Mouse (Mus musculus): ENCODE data around the gene Tfcp2.

- TF ChIP-seq CTCF (IDR thresholded peaks at IDR 0.05; ENCODE audit: extremely low read depth, insufficient read depth, low read length) = no peak
- no peak for TF ChIP-seq POLR2A (IDR thresholded peaks at IDR 0.05; ENCODE audit: extremely low read depth, insufficient read depth, low read length)
Measured at GRCm38 (mm10) chr15:100456356-100456991, 95.3 kb downstream of the Tfcp2 start.

Data from cortical plate, adult 2 months (tissue).